8 mouse cellular contexts compared by ENCODE assay signal in genomic region chr7:25008635-25009034, GRCm38 (mm10). TPM values are rescaled to one million over a fixed set of nuclear protein-coding genes. Genes with fewer than 3 reads are reported as not detected.
DNase-seq lines count a peak whose midpoint lies in the region; ATAC-seq and TF ChIP-seq lines count a peak whose summit lies in the region.

No protein-coding gene starts in this region.

- H3K4me2 ChIP-seq in heart, embryonic 16.5 days (ENCODE audit: low read depth, low read length): peak overlapping the region; percentile 47
- H3K4me2 ChIP-seq in midbrain, embryonic 11.5 days: peak overlapping the region; percentile 26

- no peaks in the 10 kb centered on the region for H3K9me3 ChIP-seq in heart, embryonic 10.5 days
- H3K9me3 ChIP-seq in heart, embryonic 16.5 days (replicated peaks; ENCODE audit: control insufficient read depth, low read length): no peaks in the 10 kb centered on the region
- no peaks in the 10 kb centered on the region for H3K9me3 ChIP-seq in midbrain, embryonic 11.5 days (ENCODE audit: control insufficient read depth, low read length)

- intact Hi-C loops in heart, postnatal 25 days (cut with DNase I): no loop called here

- H3K4me3 ChIP-seq in heart, embryonic 10.5 days: no peak overlapping the region; the same call in 1 of the 2 replicates
- H3K4me3 ChIP-seq in heart, embryonic 16.5 days (ENCODE audit: low read length): 0 out of 2 replicates have a peak overlapping the region, but pooled peaks have one; percentile 7
- peak overlapping the region; percentile 8; the same call in 1 of the 2 replicates for H3K4me3 ChIP-seq in midbrain, embryonic 11.5 days (ENCODE audit: low read depth, low read length)
- no peak overlapping the region for H3K4me3 ChIP-seq in thymus, adult 2 months (ENCODE audit: control insufficient read depth, insufficient read depth, low read length)

- TF ChIP-seq POLR2A in thymus, adult 2 months (IDR thresholded peaks at IDR 0.05; ENCODE audit: control insufficient read depth, extremely low read depth, insufficient read depth, low read length, poor library complexity): no peak

- no peak for TF ChIP-seq CTCF in thymus, adult 2 months (IDR thresholded peaks at IDR 0.05; ENCODE audit: borderline replicate concordance, control insufficient read depth, extremely low read depth, insufficient read depth, low read length, poor library complexity)

- peaks cover 41% of the 10 kb centered on the region for H3K4me1 ChIP-seq in heart, embryonic 10.5 days
- peaks cover 15% of the 10 kb centered on the region for H3K4me1 ChIP-seq in heart, embryonic 16.5 days (ENCODE audit: control insufficient read depth, insufficient read depth, low read length)
- H3K4me1 ChIP-seq in midbrain, embryonic 11.5 days (ENCODE audit: control insufficient read depth, insufficient read depth, low read length): peaks cover 29% of the 10 kb centered on the region
- peaks cover 18% of the 10 kb centered on the region for H3K4me1 ChIP-seq in thymus, adult 2 months (replicated peaks; ENCODE audit: control insufficient read depth, insufficient read depth, low read length)

- peak; percentile 86 for DNase-seq in heart, embryonic 10.5 days (ENCODE audit: low spot score)
- DNase-seq in heart, postnatal 25 days (ENCODE audit: low spot score): no peak
- DNase-seq in NIH3T3 (ENCODE audit: low read depth): peak; percentile 62
- DNase-seq in kidney, postnatal 36 days: peak; percentile 49 to 84
- peak; percentile 94 for DNase-seq in midbrain, embryonic 11.5 days (ENCODE audit: low spot score, missing footprints)
- peak; percentile 72 for DNase-seq in thymus, adult 2 months

- under 1% methylated on average over 17 of the region's 17 CpGs for WGBS in heart, embryonic 10.5 days
- WGBS in heart, embryonic 16.5 days: 2% methylated on average over 17 of the region's 17 CpGs
- WGBS in midbrain, embryonic 11.5 days: under 1% methylated on average over 17 of the region's 17 CpGs
- 3% methylated on average over 17 of the region's 17 CpGs for WGBS in thymus, adult 2 months

- H3K9ac ChIP-seq in heart, embryonic 16.5 days (ENCODE audit: low read length): no peak overlapping the region
- H3K9ac ChIP-seq in midbrain, embryonic 11.5 days (ENCODE audit: low read length): peak overlapping the region; percentile 4; the same call in 1 of the 2 replicates

- H3K36me3 ChIP-seq in heart, embryonic 10.5 days: peaks cover 19% of the 10 kb centered on the region
- H3K36me3 ChIP-seq in heart, embryonic 16.5 days (ENCODE audit: control insufficient read depth, insufficient read depth): no peaks in the 10 kb centered on the region
- no peaks in the 10 kb centered on the region for H3K36me3 ChIP-seq in midbrain, embryonic 11.5 days (ENCODE audit: control insufficient read depth, insufficient read depth, low read length)
- no peaks in the 10 kb centered on the region for H3K36me3 ChIP-seq in thymus, adult 2 months (ENCODE audit: control insufficient read depth, insufficient read depth, low read length)

- H3K27ac ChIP-seq in heart, embryonic 10.5 days: no peak overlapping the region
- H3K27ac ChIP-seq in heart, embryonic 16.5 days (ENCODE audit: low read length): no peak overlapping the region
- peak overlapping the region; percentile 77 for H3K27ac ChIP-seq in midbrain, embryonic 11.5 days (ENCODE audit: low read depth, low read length)
- no peak overlapping the region for H3K27ac ChIP-seq in thymus, adult 2 months (ENCODE audit: control insufficient read depth, insufficient read depth, low read length)

- ATAC-seq in common myeloid progenitor, adult 5-6 weeks (replicated peaks; ENCODE audit: low read depth, poor library complexity, severe bottlenecking): peak; percentile 54
- ATAC-seq in heart, embryonic 16.5 days (replicated peaks; ENCODE audit: extremely low read depth, insufficient read depth, low FRiP score): peak; percentile 32; the same call in 1 of the 2 replicates
- ATAC-seq in midbrain, embryonic 11.5 days (ENCODE audit: low FRiP score): no peak

- peaks cover 100% of the 10 kb centered on the region for H3K27me3 ChIP-seq in heart, embryonic 10.5 days (ENCODE audit: insufficient read depth, poor library complexity, severe bottlenecking)
- peaks cover 82% of the 10 kb centered on the region for H3K27me3 ChIP-seq in heart, embryonic 16.5 days (ENCODE audit: control insufficient read depth, insufficient read depth, low read length)
- peaks cover 59% of the 10 kb centered on the region for H3K27me3 ChIP-seq in midbrain, embryonic 11.5 days (ENCODE audit: control insufficient read depth, insufficient read depth, low read length)
- peaks cover 11% of the 10 kb centered on the region; the same call in 1 of the 2 replicates for H3K27me3 ChIP-seq in thymus, adult 2 months (ENCODE audit: control insufficient read depth, insufficient read depth, low read length)

RNA-seq across cellular contexts. Expression of gene Atp1a3, which starts 2.9 kb away (rescaled TPM):
- polyA plus RNA-seq in heart, embryonic 10.5 days (2016; fragmentation: Nextera tagmentation; extraction: Ambion mirVana): 2.2 and 3.5 TPM in 2 replicates
- under 1 TPM; 0.47 to 0.67 TPM for total RNA-seq in heart, postnatal 25 days (2021)
- 17.1 and 23.8 TPM in 2 replicates for total RNA-seq in common myeloid progenitor, adult 5-6 weeks (2017)
- polyA plus RNA-seq in heart, embryonic 16.5 days (2015; fragmentation: Nextera tagmentation; extraction: Ambion mirVana): 0.32 and 0.66 TPM in 2 replicates
- polyA plus RNA-seq in midbrain, embryonic 11.5 days (2014; fragmentation: Nextera tagmentation; extraction: Ambion mirVana): 34.4 and 36.0 TPM in 2 replicates
- 5.6 and 7.1 TPM in 2 replicates for polyA plus RNA-seq in thymus, adult 2 months (2012; rRNA removed)

RNA-seq across cellular contexts. Expression of gene Rabac1, which starts 36.1 kb away (rescaled TPM):
- polyA plus RNA-seq in heart, embryonic 10.5 days (2016; fragmentation: Nextera tagmentation; extraction: Ambion mirVana): 114 and 151 TPM in 2 replicates
- total RNA-seq in heart, postnatal 25 days (2021): 100 to 1,000 TPM; 285 to 315 TPM
- total RNA-seq in common myeloid progenitor, adult 5-6 weeks (2017): 78.3 and 82.6 TPM in 2 replicates
- 270 and 275 TPM in 2 replicates for polyA plus RNA-seq in heart, embryonic 16.5 days (2015; fragmentation: Nextera tagmentation; extraction: Ambion mirVana)
- 108 and 110 TPM in 2 replicates for polyA plus RNA-seq in midbrain, embryonic 11.5 days (2014; fragmentation: Nextera tagmentation; extraction: Ambion mirVana)
- 433 and 569 TPM in 2 replicates for polyA plus RNA-seq in thymus, adult 2 months (2012; rRNA removed)

Comparison
In these comparisons a context has a peak if more than half of its experiments do, and no peak if none do; other contexts are left out.
1. H3K4me3 ChIP-seq: peak in heart, embryonic 16.5 days (single experiment) and midbrain, embryonic 11.5 days (single experiment); none in heart, embryonic 10.5 days (single experiment) and thymus, adult 2 months (single experiment).